Mouse (Mus musculus) stomach, embryonic 15.5 days (tissue): ENCODE measurements at regions not wholly inside any gene's neighbourhood (a gene's known extent, or its start where the extent isn't known, plus 50 kb on each side); places are given as distances from the start of the nearest gene placed in this dataset.

Experiments used
- ATAC-seq: fragments of 200-750 bp; cut with Nextera tagmentation; 2 replicates; pipeline ENCODE4 v1.8.0; 2017; ENCODE audit warnings: low read depth, moderate number of reproducible peaks, moderate TSS enrichment; ENCODE audit not compliant: insufficient read depth, low FRiP score
- H3K27ac ChIP-seq: fragments of 300-500 bp; sonication (generic); 2 replicates; pipeline ENCODE4 v1.5.1; 2015; ENCODE audit warnings: mild to moderate bottlenecking, inconsistent platforms
- H3K27me3 ChIP-seq: fragments of 300-500 bp; sonication (generic); replicated peaks from 2 replicates; pipeline ENCODE4 v1.6.1; 2015; ENCODE audit warnings: inconsistent platforms
- H3K36me3 ChIP-seq: fragments of 300-500 bp; sonication (generic); 2 replicates; pipeline ENCODE4 v1.6.1; 2015; ENCODE audit warnings: inconsistent platforms
- H3K4me1 ChIP-seq: fragments of 300-500 bp; sonication (generic); 2 replicates; pipeline ENCODE4 v1.6.1; 2015; ENCODE audit warnings: inconsistent platforms
- H3K4me2 ChIP-seq: fragments of 300-500 bp; sonication (generic); 2 replicates; pipeline ENCODE4 v1.6.1; 2015; ENCODE audit warnings: mild to moderate bottlenecking, inconsistent platforms
- H3K4me3 ChIP-seq: fragments of 300-500 bp; sonication (generic); replicated peaks from 2 replicates; pipeline ENCODE4 v1.5.1; 2015; ENCODE audit warnings: inconsistent platforms
- H3K9ac ChIP-seq: fragments of 300-500 bp; sonication (generic); 2 replicates; pipeline ENCODE4 v1.6.1; 2015; ENCODE audit warnings: inconsistent platforms
- H3K9me3 ChIP-seq: fragments of 300-500 bp; sonication (generic); 2 replicates; pipeline ENCODE4 v1.6.1; 2016; ENCODE audit warnings: inconsistent platforms
- WGBS: fragments of 180-500 bp; shearing (Covaris S2); methylation state at CpG from one replicate; pipeline ENCODE4 v1.1.7; 2015; 5-methylcytosine and 5-hydroxymethylcytosine counted together

DNA sequence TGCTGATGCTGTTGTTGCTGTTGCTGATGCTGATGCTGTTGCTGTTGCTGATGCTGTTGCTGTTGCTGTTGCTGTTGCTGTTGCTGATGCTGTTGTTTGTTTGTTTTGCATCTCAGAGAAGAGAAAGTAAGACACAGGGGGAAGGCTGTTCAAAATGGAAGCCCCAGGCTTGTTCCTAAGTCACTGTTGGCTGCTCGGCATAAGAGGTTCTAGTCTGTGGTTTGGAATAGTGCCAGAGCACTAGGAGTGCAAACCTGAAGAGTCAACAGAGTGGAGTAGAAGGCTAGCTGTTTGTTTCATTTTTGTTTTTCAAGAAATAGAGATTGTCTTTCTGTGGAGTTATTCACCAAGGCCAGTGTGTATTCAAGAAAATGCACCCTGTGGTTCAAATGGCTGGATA is 75.1 kb upstream of the Nkx2-2 start:
- Histone ChIP-seq H3K36me3 (no peaks in the 10 kb centered on the region), H3K27me3 (no peaks in the 10 kb centered on the region), H3K4me3 (no peak overlapping the region), H3K27ac (no peak overlapping the region), H3K4me1 (no peaks in the 10 kb centered on the region), H3K9ac (no peak overlapping the region), H3K9me3 (no peaks in the 10 kb centered on the region), H3K4me2 (no peak overlapping the region)
- ATAC-seq: no peak
- 54% methylated on average over 1 of the region's 1 CpGs for WGBS

DNA sequence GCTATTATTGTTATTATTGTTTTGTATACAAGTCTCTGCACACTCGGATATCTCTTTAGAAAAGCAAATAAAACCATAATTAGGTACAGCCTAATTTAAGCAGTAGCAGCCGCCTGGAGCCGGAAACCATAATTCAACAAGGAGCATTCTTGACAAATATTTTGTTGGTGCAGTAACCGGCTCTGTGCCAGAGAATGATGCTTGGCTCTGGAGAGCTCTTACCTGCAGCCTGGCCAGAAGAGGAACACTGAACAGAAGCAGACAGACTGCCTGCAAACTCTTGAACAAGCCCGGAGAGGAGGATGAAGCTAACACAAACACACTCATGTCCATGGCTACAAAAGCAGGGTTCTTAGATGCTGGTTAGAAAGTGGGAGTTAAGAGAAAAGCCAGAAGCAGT is 73.9 kb upstream of the Nkx2-2 start:
- Histone ChIP-seq H3K4me3 (no peak overlapping the region), H3K9ac (no peak overlapping the region), H3K4me2 (no peak overlapping the region), H3K9me3 (no peaks in the 10 kb centered on the region), H3K27me3 (no peaks in the 10 kb centered on the region), H3K36me3 (no peaks in the 10 kb centered on the region), H3K27ac (no peak overlapping the region), H3K4me1 (no peaks in the 10 kb centered on the region)
- ATAC-seq: no peak
- WGBS: 68% methylated on average over 5 of the region's 5 CpGs

DNA sequence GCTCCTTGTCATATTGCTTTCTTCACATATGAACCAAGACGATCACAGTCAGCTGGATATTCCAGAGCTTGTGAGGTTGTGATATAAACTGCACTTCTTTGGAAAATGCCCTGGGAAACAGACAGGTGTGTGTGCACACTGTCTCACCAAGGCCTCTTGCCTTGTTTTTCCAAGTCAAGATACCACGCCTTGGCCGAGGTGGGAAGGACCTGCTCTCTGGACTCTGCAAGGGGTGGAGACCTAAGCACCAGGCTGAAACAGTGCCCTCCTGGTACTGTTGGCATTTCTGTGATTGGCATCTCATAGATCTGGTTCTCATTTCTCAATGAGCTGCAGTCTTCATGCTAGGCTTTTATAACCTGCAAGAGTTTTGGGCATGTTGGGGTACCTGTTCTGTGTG is 73.2 kb upstream of the Nkx2-2 start:
- H3K9me3 ChIP-seq: no peaks in the 10 kb centered on the region
- H3K36me3 ChIP-seq: no peaks in the 10 kb centered on the region
- peak; percentile 47; the same call in 1 of the 2 replicates for ATAC-seq
- no peak overlapping the region for H3K4me3 ChIP-seq
- H3K27me3 ChIP-seq: no peaks in the 10 kb centered on the region
- no peaks in the 10 kb centered on the region for H3K4me1 ChIP-seq
- WGBS: 81% methylated on average over 3 of the region's 3 CpGs
- no peak overlapping the region for H3K27ac ChIP-seq
- H3K4me2 ChIP-seq: no peak overlapping the region
- H3K9ac ChIP-seq: no peak overlapping the region

DNA sequence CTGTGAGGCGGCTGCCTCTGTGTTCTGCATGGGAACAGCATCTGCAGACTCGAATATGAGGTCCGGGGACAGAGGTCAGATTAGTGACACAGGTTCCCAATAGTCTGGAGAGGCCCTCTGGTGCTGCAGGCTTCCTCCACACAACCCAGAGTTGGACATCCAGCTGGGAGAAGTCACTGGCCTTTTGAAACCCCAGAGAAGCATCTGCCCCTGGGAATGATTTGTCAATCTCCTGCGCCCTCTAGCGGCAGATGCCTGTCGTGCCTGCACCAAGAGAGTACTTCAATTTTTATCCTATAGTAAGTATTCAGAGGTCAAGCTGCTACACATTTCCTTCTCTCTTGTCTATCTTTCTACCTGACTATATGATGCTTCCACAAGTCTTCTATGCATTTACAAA is 62.7 kb upstream of the Nkx2-2 start:
- no peaks in the 10 kb centered on the region for H3K27me3 ChIP-seq
- ATAC-seq: no peak
- H3K4me3 ChIP-seq: no peak overlapping the region
- no peak overlapping the region for H3K4me2 ChIP-seq
- H3K27ac ChIP-seq: no peak overlapping the region
- no peaks in the 10 kb centered on the region for H3K4me1 ChIP-seq
- WGBS: 24% methylated on average over 6 of the region's 6 CpGs
- no peak overlapping the region for H3K9ac ChIP-seq
- H3K36me3 ChIP-seq: no peaks in the 10 kb centered on the region
- H3K9me3 ChIP-seq: no peaks in the 10 kb centered on the region

DNA sequence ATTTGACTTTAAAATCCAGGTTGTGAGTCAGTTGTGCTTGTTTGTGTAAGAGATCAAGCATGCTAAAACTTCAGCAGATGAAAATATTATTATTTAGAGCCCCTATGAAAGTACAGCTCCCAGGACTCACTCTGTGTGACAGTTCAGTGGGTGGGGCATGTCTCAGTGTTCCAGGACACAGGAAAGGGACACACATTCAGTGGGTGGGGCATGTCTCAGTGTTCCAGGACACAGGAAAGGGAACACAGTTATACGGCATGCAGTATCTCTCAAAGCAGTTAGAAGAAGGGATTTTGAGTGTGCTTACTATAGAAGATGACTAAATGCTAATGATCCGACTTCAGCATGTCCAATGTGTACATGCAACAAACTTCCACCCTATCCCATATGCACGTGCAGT is 60.9 kb upstream of the Nkx2-2 start:
- ATAC-seq: no peak
- no peaks in the 10 kb centered on the region for H3K9me3 ChIP-seq
- H3K27ac ChIP-seq: no peak overlapping the region
- WGBS: 77% methylated on average over 3 of the region's 3 CpGs
- H3K4me1 ChIP-seq: no peaks in the 10 kb centered on the region
- H3K27me3 ChIP-seq: no peaks in the 10 kb centered on the region
- no peak overlapping the region for H3K4me2 ChIP-seq
- no peak overlapping the region for H3K9ac ChIP-seq
- no peaks in the 10 kb centered on the region for H3K36me3 ChIP-seq
- H3K4me3 ChIP-seq: no peak overlapping the region

DNA sequence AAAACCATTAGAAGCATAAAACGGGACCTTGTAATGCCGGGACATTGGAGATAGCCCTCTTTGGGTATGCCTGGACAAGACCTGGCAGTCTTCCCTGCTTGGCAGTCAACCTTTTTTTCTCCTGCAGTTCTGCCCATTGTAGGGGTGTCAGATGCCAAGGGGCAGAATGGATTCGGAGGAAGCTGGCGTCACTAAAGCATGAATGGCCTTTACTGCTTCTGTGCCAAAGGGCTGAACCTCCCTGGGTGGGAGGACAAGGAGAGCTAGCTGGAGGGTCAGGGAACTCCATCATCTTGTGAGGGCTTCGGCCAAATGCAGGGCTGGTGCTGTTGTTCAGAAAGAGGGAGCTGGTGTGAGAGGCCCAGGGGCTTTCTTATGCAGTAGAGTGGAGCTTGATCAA is 60.1 kb upstream of the Nkx2-2 start:
- Histone ChIP-seq H3K4me3 (no peak overlapping the region), H3K4me1 (no peaks in the 10 kb centered on the region)
- WGBS: 63% methylated on average over 5 of the region's 5 CpGs

DNA sequence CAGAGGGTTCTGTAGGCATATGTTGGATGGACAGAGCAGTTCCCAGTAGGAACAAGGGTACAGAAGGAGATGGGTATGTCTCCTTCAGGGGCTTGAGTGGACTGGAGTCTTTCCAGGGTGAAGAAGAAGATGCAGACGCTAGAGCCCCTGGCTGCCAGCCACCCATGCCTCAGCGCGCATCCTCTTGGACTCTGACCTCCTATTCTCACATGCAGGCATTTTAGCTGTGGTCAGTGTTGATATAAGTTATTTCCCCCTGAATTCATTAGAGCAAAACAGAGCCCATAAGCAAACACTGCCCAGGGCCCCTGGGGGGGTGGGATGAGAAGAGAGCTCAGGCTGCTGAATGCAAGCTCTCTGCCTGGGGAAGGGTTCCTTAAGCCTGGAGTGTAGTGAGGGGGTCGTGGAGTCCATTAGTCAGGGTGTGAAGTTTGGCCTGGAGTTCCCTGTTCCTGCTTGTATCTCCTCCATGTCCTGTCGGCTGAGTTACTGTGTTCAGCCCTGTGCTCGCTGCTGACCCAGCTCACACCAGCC is 54.0 kb upstream of the Nkx2-2 start:
- Histone ChIP-seq H3K36me3 (no peaks in the 10 kb centered on the region), H3K9ac (no peak overlapping the region), H3K27me3 (no peaks in the 10 kb centered on the region), H3K4me2 (no peak overlapping the region), H3K4me3 (no peak overlapping the region), H3K27ac (no peak overlapping the region), H3K9me3 (no peaks in the 10 kb centered on the region), H3K4me1 (no peaks in the 10 kb centered on the region)
- no peak for ATAC-seq
- 73% methylated on average over 6 of the region's 6 CpGs for WGBS

More for the DNA sequence above, 60.1 kb upstream of the Nkx2-2 start:
- no peaks in the 10 kb centered on the region for H3K36me3 ChIP-seq
- no peaks in the 10 kb centered on the region for H3K9me3 ChIP-seq
- no peak overlapping the region for H3K4me2 ChIP-seq
- ATAC-seq: no peak
- H3K9ac ChIP-seq: no peak overlapping the region
- no peaks in the 10 kb centered on the region for H3K27me3 ChIP-seq
- H3K27ac ChIP-seq: no peak overlapping the region

DNA sequence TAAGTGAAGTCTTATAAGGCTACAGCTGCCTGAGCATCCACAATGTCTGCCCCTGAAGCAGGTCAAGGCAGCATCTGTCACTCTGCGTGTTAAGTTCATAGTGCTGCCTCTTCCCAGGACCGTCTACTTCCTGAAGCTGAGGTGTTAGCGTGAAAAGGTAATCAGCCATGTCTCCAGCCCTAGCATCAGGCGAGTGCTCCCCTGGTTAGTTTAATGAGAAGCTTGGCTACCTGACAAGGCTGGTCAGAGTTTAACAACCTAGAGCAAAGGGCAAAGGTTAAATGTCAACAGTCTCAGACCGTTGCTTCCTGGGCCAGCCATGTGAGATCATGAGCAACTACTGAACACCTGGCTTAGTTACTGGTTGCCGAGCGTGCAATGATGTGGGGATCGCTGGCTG is 53.2 kb upstream of the Nkx2-2 start:
- no peak overlapping the region for H3K4me2 ChIP-seq
- no peak overlapping the region for H3K4me3 ChIP-seq
- H3K9ac ChIP-seq: no peak overlapping the region
- H3K27ac ChIP-seq: no peak overlapping the region
- H3K4me1 ChIP-seq: no peaks in the 10 kb centered on the region
- H3K36me3 ChIP-seq: no peaks in the 10 kb centered on the region
- H3K9me3 ChIP-seq: no peaks in the 10 kb centered on the region
- no peak for ATAC-seq
- 67% methylated on average over 8 of the region's 8 CpGs for WGBS
- H3K27me3 ChIP-seq: no peaks in the 10 kb centered on the region

DNA sequence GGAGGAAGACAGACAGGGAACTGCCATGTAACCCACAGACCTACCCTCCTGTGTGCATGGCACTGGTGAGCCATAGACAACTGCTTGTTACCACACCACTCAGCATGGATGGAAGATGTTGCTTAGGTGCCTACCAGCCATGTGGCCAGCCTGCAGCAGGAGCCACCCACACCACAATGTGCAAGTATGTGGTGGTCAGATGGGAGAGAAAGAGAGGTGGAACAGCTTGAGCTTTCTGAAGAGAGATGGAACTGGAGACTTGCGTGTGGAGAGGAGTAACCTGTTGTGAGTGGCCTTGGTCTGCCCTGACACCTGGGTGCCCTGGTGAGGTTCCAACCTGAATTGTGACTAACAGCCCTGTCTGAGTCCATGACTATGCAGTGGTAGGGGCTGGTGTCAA is 50.4 kb upstream of the Nkx2-2 start:
- Histone ChIP-seq H3K4me1 (no peaks in the 10 kb centered on the region), H3K27ac (no peak overlapping the region), H3K9me3 (no peaks in the 10 kb centered on the region), H3K4me2 (no peak overlapping the region), H3K4me3 (no peak overlapping the region), H3K9ac (no peak overlapping the region), H3K27me3 (no peaks in the 10 kb centered on the region), H3K36me3 (no peaks in the 10 kb centered on the region)
- 92% methylated on average over 1 of the region's 1 CpGs for WGBS
- ATAC-seq: no peak
